Mouse (Mus musculus): ENCODE data around the gene Drap1. TPM values are rescaled to one million over a fixed set of nuclear protein-coding genes. Genes with fewer than 3 reads are reported as not detected.
"Not testable (repeated sequence)": the region's sequence is repeated elsewhere in the genome, so short reads cannot be mapped to it uniquely, and the experiment has no call there.

The Drap1 gene
- total RNA-seq, 4 experiments from 2014 or later: 308 to 358 (median 327) TPM

DNA sequence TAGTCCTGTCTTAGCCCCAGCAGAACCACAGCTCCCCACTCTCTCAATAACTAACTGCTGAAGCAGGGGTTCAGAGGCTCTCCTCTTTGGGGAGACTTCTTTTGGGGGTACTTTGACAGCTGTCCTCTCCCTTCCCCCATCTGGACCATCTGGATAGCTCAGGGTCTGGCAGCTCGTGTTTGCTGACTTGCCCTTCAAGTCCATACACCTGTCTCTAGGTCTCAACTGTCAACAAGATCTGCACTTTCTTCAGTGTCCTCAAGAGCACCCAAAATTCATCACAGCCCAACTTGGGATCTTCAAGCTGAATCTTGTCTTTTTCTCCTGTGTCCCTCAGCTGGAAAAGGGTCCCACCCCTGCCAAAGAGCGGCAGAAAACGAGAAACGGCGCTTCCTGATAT lies 3.0 kb downstream of the Drap1 start:
- DNase-seq (ENCODE audit: low spot score in 2 of 2): no peak

DNA sequence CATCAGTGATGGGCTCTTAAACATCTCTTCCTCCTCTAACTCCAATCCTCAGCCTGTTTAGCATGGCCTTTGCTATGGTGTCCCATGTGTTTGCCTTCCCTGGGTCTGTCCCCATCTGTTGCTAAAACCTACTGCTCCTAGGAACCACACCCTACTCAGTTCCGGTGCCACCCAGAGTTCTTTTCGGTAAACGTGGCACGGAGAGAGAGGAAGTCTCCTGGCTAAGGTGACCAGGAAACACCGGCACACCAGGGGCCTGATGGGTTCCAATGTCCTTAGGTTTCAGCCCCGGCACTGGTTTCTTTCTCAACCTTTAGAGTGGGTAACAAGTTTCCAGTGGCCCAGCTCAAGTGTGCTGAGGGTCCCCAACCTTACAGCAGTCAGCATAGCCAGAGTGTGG lies 4.2 kb downstream of the Drap1 start:
- no peak for DNase-seq (ENCODE audit: low spot score in 2 of 2)

DNA sequence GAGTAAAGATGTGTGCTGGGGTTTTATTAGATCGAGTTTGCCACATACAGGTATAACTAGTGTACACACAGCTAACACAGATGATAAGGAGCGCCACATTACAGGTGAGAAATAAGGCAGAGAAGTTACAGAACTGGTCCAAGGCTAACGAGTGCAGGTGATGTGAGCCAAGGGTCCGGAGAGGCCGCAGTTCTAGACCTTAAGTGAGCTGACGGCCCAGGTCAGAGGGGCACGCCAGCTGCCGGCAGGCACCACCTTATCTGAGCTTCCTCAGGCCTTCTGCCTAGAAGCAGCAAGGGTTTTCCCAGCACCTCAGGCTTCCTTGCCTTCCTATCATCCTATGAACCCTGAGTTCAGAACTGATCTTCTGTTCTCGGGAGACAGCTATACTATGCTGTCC lies 5.1 kb downstream of the Drap1 start:
- no peak for DNase-seq (ENCODE audit: low spot score in 2 of 2)

DNA sequence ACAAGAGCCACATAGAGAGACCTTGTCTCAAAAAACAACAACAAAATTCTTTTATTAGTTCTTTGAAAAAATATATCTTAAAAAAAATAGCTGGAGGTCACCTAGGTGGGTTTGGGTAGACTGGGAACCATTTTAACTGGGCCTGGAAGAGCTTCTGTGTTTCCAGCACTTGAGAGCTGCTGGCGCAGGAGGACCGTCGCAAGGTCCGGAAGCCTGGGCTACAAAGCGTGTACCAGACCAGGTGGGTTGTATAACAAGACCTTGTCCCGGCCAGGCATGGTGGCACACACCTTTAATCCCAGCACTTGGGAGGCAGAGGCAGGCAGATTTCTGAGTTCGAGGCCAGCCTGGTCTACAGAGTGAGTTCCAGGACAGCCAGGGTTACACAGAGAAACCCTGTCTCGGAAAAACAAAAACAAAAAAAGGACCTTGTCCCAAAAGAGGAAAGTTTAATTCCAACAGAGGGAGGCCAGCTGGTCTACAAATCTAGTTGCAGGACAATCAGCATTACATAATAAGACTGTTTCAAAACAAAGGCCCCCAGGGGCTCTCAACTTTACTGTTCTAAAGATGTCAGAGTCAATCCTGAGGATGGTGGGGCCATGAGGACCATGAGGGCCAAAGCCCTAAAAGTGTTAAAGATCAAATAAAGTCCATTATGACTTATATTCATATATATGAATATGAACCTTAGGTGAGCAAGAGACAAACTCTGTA lies 5.9 kb downstream of the Drap1 start:
- DNase-seq (ENCODE audit: low spot score in 2 of 2): no peak

DNA sequence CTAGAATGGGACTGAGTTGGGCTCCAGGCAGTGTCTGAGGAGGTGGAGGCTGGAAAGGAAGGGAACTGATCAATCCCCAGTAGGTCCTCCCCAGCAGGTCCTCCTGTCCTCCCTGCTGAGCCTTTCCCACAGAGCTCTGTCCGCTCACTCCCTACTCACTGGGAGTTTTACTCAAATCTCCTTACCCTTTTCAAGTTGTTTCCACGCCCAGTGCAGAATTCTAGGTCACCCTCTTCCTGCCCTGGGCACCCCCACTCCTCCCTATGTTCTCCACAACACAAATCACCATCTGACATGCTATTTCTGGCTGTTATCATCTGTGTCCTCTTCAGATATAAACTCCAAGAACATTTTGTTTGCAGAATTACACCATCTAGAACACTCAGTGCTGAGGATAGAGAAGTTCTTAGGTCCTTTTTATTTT lies 10.2 kb downstream of the Drap1 start:
- no peak for DNase-seq (ENCODE audit: low spot score in 2 of 2)

- DNase-seq (ENCODE audit: low spot score in 2 of 2): no peak
Measured at GRCm38 (mm10) chr19:5413840-5414239, 10.9 kb downstream of the Drap1 start.

- no peak for DNase-seq (ENCODE audit: low spot score in 2 of 2)
Measured at GRCm38 (mm10) chr19:5411961-5412360, 12.8 kb downstream of the Drap1 start.

DNA sequence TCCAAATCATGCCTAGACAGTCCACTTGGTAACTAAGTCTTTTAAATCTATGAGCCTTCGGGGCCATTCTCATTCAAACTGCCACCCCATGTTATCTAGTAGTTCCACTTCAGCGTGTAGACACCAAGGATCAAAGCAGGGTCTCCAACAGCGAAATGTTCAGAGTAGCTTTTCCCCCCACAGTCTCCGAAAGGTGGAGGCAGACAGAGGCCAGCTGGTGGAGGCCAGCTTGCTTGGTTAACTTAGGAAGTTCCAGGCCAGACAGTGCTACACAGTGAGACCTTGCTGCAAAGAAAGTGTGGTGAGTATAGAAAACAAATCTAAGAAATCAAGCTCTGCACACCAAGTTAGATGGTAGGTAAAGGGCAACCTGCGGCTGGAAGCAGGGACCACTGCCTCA lies 14.1 kb downstream of the Drap1 start:
- no peak for DNase-seq (ENCODE audit: low spot score in 2 of 2)

GRCm38 (mm10) chr19:5409068-5409467 lies 15.7 kb downstream of the Drap1 start:
- no peak for DNase-seq (ENCODE audit: low spot score in 2 of 2)

DNA sequence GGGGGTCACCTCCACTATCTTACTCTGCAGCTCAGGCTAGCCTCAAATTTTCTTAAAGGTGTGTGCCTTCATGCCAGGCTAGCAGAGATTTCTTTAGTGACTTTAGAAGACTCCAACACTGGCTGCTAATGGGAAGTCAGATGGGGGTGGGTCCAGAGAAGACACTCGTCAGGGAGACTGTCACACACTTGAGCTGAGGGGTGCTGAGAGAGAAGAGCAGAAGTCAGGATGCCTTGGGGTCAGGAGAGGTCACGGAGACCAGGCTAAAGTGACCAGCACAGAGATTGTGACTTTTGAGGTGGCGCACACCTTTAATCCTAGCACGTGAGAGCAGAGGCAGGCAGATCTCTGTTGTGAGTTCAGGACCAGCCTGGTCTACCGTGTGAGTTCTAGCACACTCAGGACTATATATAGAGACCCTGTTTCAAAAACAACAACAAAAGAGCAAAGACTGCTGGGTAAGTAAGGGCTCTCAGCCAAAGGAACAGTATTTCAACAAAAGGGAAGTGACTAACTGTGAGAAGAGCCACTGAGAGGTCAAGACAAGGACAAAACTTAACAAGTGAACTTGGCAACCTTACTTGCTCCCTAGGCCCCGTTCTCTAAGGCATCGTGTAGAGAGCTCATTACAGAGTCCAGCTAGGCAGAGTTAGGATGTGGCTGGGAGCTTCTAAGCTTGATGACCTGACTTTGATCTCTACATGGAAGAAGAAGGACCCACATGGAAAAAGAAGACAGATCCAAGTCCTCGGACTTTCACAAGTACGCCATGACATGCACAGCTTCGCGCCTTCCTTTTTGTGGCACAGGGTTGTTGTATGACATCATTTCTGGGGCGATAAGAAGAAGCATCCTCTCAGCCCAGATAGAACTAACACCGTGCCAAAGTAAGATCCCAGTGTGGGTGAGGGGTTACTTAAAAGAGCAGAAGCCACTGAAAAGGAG lies 16.4 kb downstream of the Drap1 start:
- DNase-seq (ENCODE audit: low spot score in 2 of 2): no peak

DNA sequence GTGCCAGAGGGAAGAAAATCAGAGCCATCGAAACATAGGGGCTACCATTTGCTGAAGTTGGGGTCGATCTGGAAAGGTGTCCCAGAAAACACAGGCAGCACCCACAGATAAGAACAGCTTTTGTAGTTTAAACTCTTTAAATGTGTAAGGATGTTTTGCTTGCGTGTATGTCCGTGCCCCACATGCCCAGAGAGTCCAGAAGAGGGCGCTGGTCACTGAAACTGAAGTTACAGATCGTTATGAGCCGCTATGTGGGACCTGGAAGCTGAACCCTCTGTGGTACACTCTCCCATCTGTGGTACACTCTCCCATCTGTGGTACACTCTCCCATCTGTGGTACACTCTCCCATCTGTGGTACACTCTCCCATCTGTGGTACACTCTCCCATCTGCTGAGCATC lies 17.6 kb downstream of the Drap1 start:
- no peak for DNase-seq (ENCODE audit: low spot score in 2 of 2)

DNA sequence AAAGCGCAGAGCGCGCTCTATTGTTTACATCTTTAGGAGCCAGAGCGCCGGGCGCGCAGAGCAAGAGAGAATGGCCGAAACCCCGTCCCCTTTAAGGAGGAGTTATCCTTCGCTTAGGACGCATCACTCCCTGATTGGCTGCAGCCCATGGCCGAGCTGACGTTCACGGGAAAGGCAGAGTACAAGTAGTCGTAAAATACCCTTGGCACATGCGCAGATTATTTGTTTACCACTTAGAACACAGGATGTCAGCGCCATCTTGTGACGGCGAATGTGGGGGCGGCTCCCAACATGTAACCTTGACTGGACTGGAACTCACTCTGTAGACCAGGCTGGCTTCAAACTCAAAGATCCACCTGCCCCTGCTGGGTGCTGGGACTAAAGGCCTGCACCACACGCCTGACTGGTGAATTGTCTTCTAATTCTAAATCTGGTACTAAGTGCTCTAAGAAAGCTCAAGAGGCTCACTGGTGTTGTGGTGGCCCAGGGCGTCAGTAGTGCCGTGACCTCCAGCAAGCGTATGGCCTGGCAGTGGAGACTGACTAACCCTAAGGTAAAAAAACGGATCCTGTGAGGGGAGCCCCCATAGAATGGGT lies 18.1 kb downstream of the Drap1 start:
- DNase-seq (ENCODE audit: low spot score in 2 of 2): not testable (repeated sequence)

GRCm38 (mm10) chr19:5405924-5406323 lies 18.9 kb downstream of the Drap1 start:
- DNase-seq (ENCODE audit: low spot score in 2 of 2): no peak

DNA sequence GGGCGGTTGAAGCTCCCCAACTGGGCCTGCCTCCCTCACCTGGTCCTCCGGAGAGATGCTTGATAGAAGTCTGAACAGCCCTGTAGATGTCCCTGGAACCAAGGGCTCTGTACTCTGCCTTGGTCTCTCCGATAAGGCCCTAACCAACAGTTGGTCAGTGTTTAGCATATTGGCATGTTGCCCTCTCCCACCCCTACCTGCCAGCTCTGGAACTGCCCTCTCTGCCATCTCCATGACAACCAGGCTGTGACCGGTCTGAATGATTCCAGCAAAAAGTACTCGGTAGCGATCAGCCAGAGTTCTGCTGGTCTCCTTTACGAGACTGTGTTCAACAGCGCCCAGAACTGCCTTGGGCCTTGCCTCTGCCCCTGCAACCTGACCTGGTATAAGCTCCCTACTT lies 22.5 kb downstream of the Drap1 start, which contains the start of gene Tsga10ip:
Tsga10ip (minus strand) TSS at position 234 of the 400 bp plus-strand sequence.
- no peak for DNase-seq (ENCODE audit: low spot score in 2 of 2)

GRCm38 (mm10) chr19:5401073-5401472 lies 23.7 kb downstream of the Drap1 start:
- DNase-seq (ENCODE audit: low spot score in 2 of 2): not testable (repeated sequence)

GRCm38 (mm10) chr19:5395371-5395770 lies 29.4 kb downstream of the Drap1 start:
- no peak for DNase-seq (ENCODE audit: low spot score in 2 of 2)

GRCm38 (mm10) chr19:5394168-5394567 lies 30.6 kb downstream of the Drap1 start:
- DNase-seq (ENCODE audit: low spot score in 2 of 2): no peak

GRCm38 (mm10) chr19:5392892-5393291 lies 31.9 kb downstream of the Drap1 start:
- DNase-seq (ENCODE audit: low spot score in 2 of 2): no peak

DNA sequence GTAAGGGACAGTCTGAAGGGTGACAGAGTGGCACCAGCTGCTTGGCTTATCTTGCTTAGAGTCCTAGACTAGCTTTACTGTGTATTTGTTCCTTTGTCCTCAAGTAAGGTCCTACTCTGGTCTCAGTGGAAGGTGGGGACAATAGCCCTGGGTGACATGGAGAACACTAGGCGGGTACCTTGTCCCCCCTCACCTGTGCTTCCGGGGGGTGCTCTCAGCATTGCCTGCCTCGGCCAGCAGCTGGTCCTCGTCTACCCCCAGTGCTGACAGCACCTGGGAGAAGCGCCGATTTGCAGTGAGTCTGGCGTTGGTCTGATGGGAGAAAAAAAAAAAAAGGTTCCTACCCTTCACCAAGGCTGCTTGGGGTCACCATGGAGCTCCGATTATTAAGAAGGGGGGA lies 34.4 kb downstream of the Drap1 start:
- no peak for DNase-seq (ENCODE audit: low spot score in 2 of 2)

DNA sequence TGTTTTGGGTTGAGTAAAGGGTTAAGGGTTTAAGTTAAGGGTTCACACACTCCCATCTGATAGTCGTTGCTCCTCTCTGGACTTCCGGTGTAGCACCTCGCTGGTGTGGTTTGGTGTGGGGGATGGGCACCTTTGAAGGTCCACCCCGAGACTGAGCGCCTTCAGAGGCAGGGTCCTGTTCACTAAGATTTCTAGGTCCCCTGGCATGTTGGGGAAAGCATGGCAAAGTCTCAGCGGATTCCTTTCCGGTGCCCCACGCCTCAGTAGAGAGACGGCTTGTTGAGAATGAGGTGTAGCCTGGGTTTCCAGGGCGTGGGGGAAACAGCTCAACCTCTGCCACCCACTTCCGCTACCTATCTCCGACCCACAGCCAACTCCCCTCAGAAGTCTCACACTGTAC lies 35.1 kb downstream of the Drap1 start:
- DNase-seq (ENCODE audit: low spot score in 2 of 2): no peak

DNA sequence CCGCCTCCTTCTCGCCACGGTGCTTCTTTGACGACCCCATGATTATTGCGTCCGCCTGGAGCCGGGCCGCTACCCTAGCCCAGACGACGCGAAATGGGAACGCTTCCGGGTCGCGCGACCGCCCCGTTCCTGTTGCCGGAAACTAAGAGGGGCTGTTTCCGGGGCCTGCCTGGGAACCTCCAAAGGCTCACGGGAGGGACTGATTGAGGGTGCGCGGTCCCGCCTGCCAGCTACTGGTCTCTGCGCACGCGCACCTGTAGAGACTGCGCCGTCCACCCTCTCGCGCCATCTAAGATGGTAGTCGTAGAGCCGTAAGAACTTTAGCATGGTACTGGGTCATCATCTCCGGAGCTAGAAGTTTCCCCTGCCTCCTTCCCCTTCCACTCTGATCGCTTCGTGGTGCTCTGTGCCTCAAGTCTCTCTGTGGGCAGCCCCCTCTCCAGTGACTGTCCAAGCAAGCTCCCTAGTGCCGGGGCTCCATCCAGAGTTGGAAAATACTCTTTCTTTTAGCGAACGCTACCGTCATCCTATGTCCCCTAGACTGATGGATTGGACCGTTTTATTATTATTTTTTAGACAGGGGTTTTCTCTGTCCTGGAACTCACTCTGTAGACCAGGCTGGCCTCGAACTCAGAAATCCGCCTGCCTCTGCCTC lies 36.1 kb downstream of the Drap1 start, which contains the start of gene Sart1:
Sart1 (minus strand) TSS at position 116 of the 655 bp plus-strand sequence.
- peak; percentile 94 to 96 for DNase-seq (ENCODE audit: low spot score in 2 of 2)
